Mouse (Mus musculus) bone marrow macrophage, adult 2 months (primary cell): Measurements from ENCODE around the gene Ubxn1.
"Not testable (repeated sequence)": the region's sequence is repeated elsewhere in the genome, so short reads cannot be mapped to it uniquely, and the experiment has no call there.

ENCODE experiments used
- CTCF ChIP-seq: IDR thresholded peaks from 2 replicates; pipeline ENCODE4 v1.5.1; 2012; ENCODE audit warnings: low read depth, mild to moderate bottlenecking, low read length, moderate library complexity
- POLR2A ChIP-seq: IDR thresholded peaks from 2 replicates; pipeline ENCODE4 v1.6.1; 2012; ENCODE audit warnings: mild to moderate bottlenecking, low read depth, low read length, borderline replicate concordance

GRCm38 (mm10) chr19:8897211-8897864 is 26.0 kb downstream of the Ubxn1 start:
- TF ChIP-seq POLR2A, CTCF: not testable (repeated sequence)
